Mouse (Mus musculus): ENCODE data around the gene Mettl8. TPM values are rescaled to one million over a fixed set of nuclear protein-coding genes. Genes with fewer than 3 reads are reported as not detected.

Mettl8 gene
- polyA plus RNA-seq, 1 experiment from 2014 or later, result 11.1 TPM

DNA sequence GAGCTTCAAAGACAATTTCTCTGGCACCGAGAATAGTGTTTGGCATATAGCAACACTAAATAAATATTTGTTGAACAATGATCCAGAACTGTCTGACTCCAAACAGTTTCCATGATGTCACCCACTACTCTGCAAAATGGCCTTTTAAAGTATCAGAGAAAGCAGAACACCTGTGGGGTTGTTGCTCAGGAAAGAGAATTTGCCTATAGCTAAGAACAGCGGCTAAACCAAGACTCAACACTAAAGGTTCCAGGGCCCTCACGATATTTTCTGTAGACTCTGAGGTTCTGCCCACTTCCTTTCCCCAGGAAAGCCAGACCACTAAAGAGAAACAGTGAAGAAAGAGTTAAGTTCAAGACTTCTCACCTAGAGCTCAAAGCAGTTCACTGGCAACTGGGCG is 122.4 kb downstream of the Mettl8 start:
- Histone ChIP-seq H3K9me3 (ENCODE audit: control insufficient read depth, low read length) (no peaks in the 10 kb centered on the region), H3K9ac (ENCODE audit: low read depth, low read length) (no peak overlapping the region), H3K4me2 (ENCODE audit: low read length) (no peak overlapping the region), H3K27ac (ENCODE audit: low read depth, low read length) (no peak overlapping the region), H3K27me3 (replicated peaks; ENCODE audit: control insufficient read depth, insufficient read depth, low read length) (no peaks in the 10 kb centered on the region), H3K4me1 (ENCODE audit: control insufficient read depth, insufficient read depth, low read depth, low read length) (no peaks in the 10 kb centered on the region), H3K4me3 (ENCODE audit: low read length) (no peak overlapping the region), H3K36me3 (ENCODE audit: control insufficient read depth, insufficient read depth, low read length) (no peaks in the 10 kb centered on the region)
- 84% methylated on average over 4 of the region's 4 CpGs for WGBS
- no peak for ATAC-seq

DNA sequence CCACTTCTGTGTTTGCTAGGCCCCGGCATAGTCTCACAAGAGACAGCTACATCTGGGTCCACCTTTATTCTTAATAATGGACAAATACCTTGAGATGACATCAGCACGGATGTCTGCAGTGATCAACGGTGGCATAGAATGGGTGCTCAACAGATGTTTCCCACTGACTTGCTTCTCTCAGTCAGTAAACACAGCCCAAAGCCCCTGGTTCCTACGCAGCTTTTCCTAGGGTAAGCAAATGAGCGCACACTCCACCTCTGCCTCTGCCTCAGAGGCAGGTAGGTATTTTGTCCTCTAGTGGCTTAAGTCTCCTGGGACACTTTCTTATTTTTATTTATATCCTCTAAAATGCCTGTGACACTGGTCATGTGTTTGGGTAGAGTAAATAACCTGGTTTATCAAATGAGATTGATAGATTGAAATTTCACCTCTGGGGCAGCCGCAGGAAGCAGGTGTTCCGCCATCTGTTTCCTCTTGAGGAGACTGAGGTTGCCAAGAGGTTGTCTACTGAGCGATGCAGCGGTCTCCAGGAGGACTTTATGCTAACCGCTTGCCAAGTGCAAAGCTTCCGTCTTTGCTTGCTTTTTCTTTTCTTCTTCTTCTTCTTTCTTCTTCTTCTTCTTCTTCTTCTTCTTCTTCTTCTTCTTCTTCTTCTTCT is 124.6 kb downstream of the Mettl8 start:
- Histone ChIP-seq H3K27me3 (replicated peaks; ENCODE audit: control insufficient read depth, insufficient read depth, low read length) (no peaks in the 10 kb centered on the region), H3K4me2 (ENCODE audit: low read length) (no peak overlapping the region), H3K27ac (ENCODE audit: low read depth, low read length) (no peak overlapping the region), H3K4me1 (ENCODE audit: control insufficient read depth, insufficient read depth, low read depth, low read length) (no peaks in the 10 kb centered on the region), H3K9ac (ENCODE audit: low read depth, low read length) (no peak overlapping the region), H3K36me3 (ENCODE audit: control insufficient read depth, insufficient read depth, low read length) (no peaks in the 10 kb centered on the region), H3K9me3 (ENCODE audit: control insufficient read depth, low read length) (no peaks in the 10 kb centered on the region), H3K4me3 (ENCODE audit: low read length) (no peak overlapping the region)
- 86% methylated on average over 11 of the region's 11 CpGs for WGBS
- ATAC-seq, result no peak

DNA sequence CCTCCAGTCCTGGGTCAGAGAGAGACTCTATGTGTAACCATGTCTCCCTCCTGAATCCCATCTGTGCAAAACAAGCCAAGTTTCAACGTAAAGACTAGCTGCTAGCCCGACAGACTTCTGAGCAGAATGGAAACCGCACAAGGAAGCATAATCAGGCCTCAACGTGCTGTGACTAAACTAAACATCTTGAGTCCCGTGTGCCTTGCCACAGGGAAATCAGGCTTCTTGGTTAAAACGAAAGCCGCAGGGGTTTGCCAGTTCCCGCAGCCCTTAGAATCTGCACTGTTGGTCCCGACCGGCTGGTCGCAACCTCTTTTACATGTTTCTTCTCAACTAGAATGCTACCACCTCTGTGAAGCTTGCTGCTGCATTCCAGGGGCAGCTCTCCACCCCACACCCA is 125.7 kb downstream of the Mettl8 start:
- 68% methylated on average over 11 of the region's 11 CpGs for WGBS
- Histone ChIP-seq H3K27me3 (replicated peaks; ENCODE audit: control insufficient read depth, insufficient read depth, low read length) (no peaks in the 10 kb centered on the region), H3K9ac (ENCODE audit: low read depth, low read length) (no peak overlapping the region), H3K9me3 (ENCODE audit: control insufficient read depth, low read length) (no peaks in the 10 kb centered on the region), H3K36me3 (ENCODE audit: control insufficient read depth, insufficient read depth, low read length) (no peaks in the 10 kb centered on the region), H3K4me1 (ENCODE audit: control insufficient read depth, insufficient read depth, low read depth, low read length) (no peaks in the 10 kb centered on the region), H3K27ac (ENCODE audit: low read depth, low read length) (no peak overlapping the region), H3K4me2 (ENCODE audit: low read length) (no peak overlapping the region), H3K4me3 (ENCODE audit: low read length) (no peak overlapping the region)
- ATAC-seq, result no peak

DNA sequence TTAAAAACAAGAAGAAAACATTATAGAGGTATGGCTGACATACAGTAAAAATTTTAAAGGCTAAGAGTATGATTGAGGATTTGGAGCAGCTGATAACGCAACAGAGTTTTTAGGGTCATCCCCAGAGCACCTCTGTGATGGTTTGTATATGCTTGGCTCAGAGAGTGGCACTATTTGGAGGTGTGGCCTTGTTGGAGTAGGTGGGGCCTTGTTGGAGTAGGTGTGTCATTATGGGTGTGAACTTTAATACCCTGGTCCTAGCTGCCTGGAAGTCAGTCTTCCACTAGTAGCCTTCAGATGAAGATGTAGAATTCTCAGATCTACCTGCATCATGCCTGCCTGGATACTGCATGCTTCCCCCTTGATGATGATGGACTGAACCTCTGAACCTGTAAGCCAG is 131.3 kb downstream of the Mettl8 start:
- no peak for ATAC-seq

DNA sequence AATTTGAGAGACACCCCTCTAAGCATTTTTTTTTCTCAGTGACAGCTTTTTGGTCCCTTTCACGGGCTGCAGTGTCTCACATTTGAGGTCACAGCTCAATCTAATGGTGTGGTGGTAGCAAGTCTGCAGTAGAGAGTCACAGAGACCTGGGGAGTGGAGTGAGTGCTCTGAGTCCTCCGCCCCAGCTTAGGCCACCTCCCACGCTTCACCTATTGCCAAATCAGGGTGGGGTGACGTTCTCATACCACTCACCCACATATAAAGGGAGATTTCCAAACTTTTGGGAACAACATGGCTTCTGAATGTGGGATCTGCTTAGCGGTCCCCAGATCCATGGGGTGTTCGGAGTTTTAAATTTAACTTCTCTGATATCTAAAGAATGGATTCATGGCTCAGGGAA is 132.6 kb downstream of the Mettl8 start:
- Histone ChIP-seq H3K4me2 (ENCODE audit: low read length) (no peak overlapping the region), H3K36me3 (ENCODE audit: control insufficient read depth, insufficient read depth, low read length) (no peaks in the 10 kb centered on the region), H3K9me3 (ENCODE audit: control insufficient read depth, low read length) (no peaks in the 10 kb centered on the region), H3K4me3 (ENCODE audit: low read length) (no peak overlapping the region), H3K27me3 (replicated peaks; ENCODE audit: control insufficient read depth, insufficient read depth, low read length) (no peaks in the 10 kb centered on the region), H3K9ac (ENCODE audit: low read depth, low read length) (no peak overlapping the region), H3K27ac (ENCODE audit: low read depth, low read length) (no peak overlapping the region), H3K4me1 (ENCODE audit: control insufficient read depth, insufficient read depth, low read depth, low read length) (no peaks in the 10 kb centered on the region)
- WGBS, result 76% methylated on average over 6 of the region's 6 CpGs
- ATAC-seq, result no peak

More for the DNA sequence above, 131.3 kb downstream of the Mettl8 start:
- H3K9ac ChIP-seq (ENCODE audit: low read depth, low read length), result no peak overlapping the region
- no peaks in the 10 kb centered on the region for H3K27me3 ChIP-seq (replicated peaks; ENCODE audit: control insufficient read depth, insufficient read depth, low read length)
- H3K4me2 ChIP-seq (ENCODE audit: low read length), result no peak overlapping the region
- H3K9me3 ChIP-seq (ENCODE audit: control insufficient read depth, low read length), result no peaks in the 10 kb centered on the region
- no peaks in the 10 kb centered on the region for H3K36me3 ChIP-seq (ENCODE audit: control insufficient read depth, insufficient read depth, low read length)
- no peak overlapping the region for H3K4me3 ChIP-seq (ENCODE audit: low read length)
- WGBS, result 92% methylated on average over 1 of the region's 1 CpGs
- H3K4me1 ChIP-seq (ENCODE audit: control insufficient read depth, insufficient read depth, low read depth, low read length), result no peaks in the 10 kb centered on the region
- no peak overlapping the region for H3K27ac ChIP-seq (ENCODE audit: low read depth, low read length)

DNA sequence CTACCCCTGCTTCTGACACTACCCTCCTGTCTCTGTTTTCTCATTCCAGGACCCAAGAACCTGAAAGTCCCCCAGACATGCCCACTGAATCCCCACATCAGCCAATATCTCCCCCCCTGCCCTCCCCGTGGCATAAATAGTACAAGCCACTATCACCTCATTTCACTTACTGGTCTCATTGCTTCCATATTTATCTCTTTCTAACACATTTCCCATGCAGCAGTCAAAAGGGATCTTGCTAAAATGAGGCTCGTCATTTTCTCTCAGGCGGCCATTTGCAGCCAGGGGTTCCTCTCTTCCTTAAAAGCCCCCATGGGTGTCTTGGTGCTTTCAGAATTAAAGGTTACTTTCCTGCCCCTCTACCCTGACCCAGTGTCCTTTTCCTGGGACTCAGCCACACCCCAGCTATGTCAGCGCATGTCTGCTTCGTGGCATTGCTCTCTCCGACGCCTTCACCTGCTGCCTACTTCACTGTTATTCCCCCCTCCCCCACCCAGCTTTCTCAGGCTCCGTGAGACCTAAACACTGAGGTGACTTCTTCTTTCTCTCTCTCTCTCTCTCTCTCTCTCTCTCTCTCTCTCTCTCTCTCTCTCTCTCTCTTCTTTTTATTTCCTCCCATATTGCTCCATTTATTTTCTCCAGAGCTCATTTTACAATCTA is 134.3 kb downstream of the Mettl8 start:
- Histone ChIP-seq H3K27ac (ENCODE audit: low read depth, low read length) (no peak overlapping the region), H3K36me3 (ENCODE audit: control insufficient read depth, insufficient read depth, low read length) (no peaks in the 10 kb centered on the region), H3K4me3 (ENCODE audit: low read length) (no peak overlapping the region), H3K9ac (ENCODE audit: low read depth, low read length) (no peak overlapping the region), H3K4me2 (ENCODE audit: low read length) (no peak overlapping the region), H3K4me1 (ENCODE audit: control insufficient read depth, insufficient read depth, low read depth, low read length) (no peaks in the 10 kb centered on the region), H3K9me3 (ENCODE audit: control insufficient read depth, low read length) (no peaks in the 10 kb centered on the region), H3K27me3 (replicated peaks; ENCODE audit: control insufficient read depth, insufficient read depth, low read length) (no peaks in the 10 kb centered on the region)
- ATAC-seq, result no peak
- 63% methylated on average over 8 of the region's 8 CpGs for WGBS

DNA sequence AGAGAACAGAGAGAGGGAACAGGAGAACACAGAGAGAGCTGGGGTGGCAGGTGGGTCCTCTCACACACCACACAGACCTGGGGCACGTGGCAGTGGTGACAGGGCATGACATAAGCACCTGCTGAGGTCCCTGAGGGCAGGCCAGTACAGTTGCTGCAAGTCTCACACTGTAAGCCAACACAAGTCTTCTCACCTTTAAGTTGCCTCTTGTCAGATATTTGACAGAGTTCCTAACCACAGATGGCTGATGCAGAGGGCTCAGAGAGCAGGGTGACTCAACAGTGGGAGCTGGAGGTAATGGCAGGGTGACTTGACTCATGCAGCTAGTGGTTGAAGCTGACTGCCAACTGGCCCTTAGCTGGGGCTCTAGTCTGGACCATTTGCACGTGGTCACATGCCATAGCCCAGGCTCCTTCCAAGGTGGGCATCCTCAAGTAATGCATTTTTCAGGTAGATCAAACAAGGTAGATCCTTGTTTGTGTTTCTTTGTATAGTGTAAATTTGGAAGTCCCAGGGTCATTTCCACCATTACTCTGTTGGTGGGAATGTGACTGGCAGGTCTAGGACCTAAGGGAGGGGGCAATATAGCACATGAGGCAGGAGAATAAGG is 135.4 kb downstream of the Mettl8 start:
- no peak overlapping the region for H3K9ac ChIP-seq (ENCODE audit: low read depth, low read length)
- H3K36me3 ChIP-seq (ENCODE audit: control insufficient read depth, insufficient read depth, low read length), result no peaks in the 10 kb centered on the region
- no peak overlapping the region for H3K27ac ChIP-seq (ENCODE audit: low read depth, low read length)
- no peak overlapping the region for H3K4me2 ChIP-seq (ENCODE audit: low read length)
- ATAC-seq, result no peak
- H3K27me3 ChIP-seq (replicated peaks; ENCODE audit: control insufficient read depth, insufficient read depth, low read length), result no peaks in the 10 kb centered on the region
- no peaks in the 10 kb centered on the region for H3K9me3 ChIP-seq (ENCODE audit: control insufficient read depth, low read length)
- 70% methylated on average over 2 of the region's 2 CpGs for WGBS
- no peaks in the 10 kb centered on the region for H3K4me1 ChIP-seq (ENCODE audit: control insufficient read depth, insufficient read depth, low read depth, low read length)
- no peak overlapping the region for H3K4me3 ChIP-seq (ENCODE audit: low read length)

DNA sequence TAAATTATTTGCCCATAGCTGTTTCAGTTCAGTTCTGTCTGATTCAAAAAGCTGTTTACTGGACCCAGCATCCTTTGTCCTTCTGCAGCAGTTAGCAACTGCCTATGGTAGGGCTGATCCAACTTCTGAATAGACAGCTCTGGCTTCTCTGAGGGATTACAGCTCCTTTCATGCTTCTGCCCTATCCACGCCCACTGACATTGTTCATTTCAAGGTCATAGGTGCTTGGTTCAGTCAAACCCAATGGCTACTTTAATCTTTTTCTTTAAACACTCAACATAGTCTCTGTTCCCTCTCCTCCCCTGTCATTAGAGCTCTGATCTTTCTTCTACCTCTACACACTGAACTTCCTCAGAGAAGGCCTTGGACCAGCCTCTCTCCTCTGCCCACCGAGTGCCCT is 136.9 kb downstream of the Mettl8 start:
- no peak overlapping the region for H3K4me2 ChIP-seq (ENCODE audit: low read length)
- H3K27me3 ChIP-seq (replicated peaks; ENCODE audit: control insufficient read depth, insufficient read depth, low read length), result no peaks in the 10 kb centered on the region
- no peaks in the 10 kb centered on the region for H3K36me3 ChIP-seq (ENCODE audit: control insufficient read depth, insufficient read depth, low read length)
- no peak overlapping the region for H3K9ac ChIP-seq (ENCODE audit: low read depth, low read length)
- H3K4me1 ChIP-seq (ENCODE audit: control insufficient read depth, insufficient read depth, low read depth, low read length), result no peaks in the 10 kb centered on the region
- no peak overlapping the region for H3K27ac ChIP-seq (ENCODE audit: low read depth, low read length)
- 80% methylated on average over 2 of the region's 2 CpGs for whole genome bisulfite sequencing
- no peak for ATAC-seq
- H3K9me3 ChIP-seq (ENCODE audit: control insufficient read depth, low read length), result no peaks in the 10 kb centered on the region
- H3K4me3 ChIP-seq (ENCODE audit: low read length), result no peak overlapping the region

Measured in hindbrain, embryonic 16.5 days (tissue).